Mouse (Mus musculus): ENCODE data around the gene Prune2. TPM values are rescaled to one million over a fixed set of nuclear protein-coding genes. Genes with fewer than 3 reads are reported as not detected.

The Prune2 gene
- total and polyA plus RNA-seq, 3 experiments: not detected

DNA sequence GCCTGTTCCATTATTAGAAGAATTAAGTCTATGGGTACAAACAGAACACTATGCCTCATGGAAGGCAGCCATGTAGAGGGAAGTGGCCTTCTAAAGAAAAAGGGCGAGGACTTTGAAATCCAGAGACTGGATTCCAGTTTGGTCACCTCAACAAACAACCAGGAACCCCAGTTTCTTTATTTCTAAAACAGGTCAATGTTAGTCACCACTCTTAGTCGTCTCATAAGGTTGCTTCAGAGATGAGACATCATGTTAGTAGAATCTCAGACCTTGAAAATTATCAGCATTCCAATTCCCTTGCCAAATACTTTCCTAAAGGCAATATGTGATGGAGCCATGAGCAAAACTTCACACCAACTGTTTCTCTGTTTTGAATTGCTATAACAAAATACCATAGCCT lies 6.6 kb upstream of the Prune2 start:
- Histone ChIP-seq H3K79me2 (ENCODE audit: control insufficient read depth, insufficient read depth, low read length, poor library complexity) (no peaks in the 10 kb centered on the region), H3K9ac (ENCODE audit: control insufficient read depth, low read depth, low read length, poor library complexity, severe bottlenecking) (no peak overlapping the region), H3K36me3 (ENCODE audit: control insufficient read depth in 1 of 2, insufficient read depth in 2 of 2, low read length in 2 of 2) (no peaks in the 10 kb centered on the region), H3K4me3 (ENCODE audit: control insufficient read depth in 1 of 2, insufficient read depth in 1 of 2, low read depth in 2 of 2, low read length in 2 of 2) (no peak overlapping the region), H3K27me3 (ENCODE audit: control insufficient read depth in 1 of 2, insufficient read depth in 2 of 2, low read length in 2 of 2) (no peaks in the 10 kb centered on the region), H3K27ac (ENCODE audit: control insufficient read depth, low read depth, low read length) (no peak overlapping the region), H3K4me1 (ENCODE audit: control insufficient read depth in 1 of 2, insufficient read depth in 2 of 2, low read length in 2 of 2) (no peaks in the 10 kb centered on the region), H3K9me3 (replicated peaks; ENCODE audit: insufficient read depth, low read length) (no peaks in the 10 kb centered on the region)
- no peak for DNase-seq (ENCODE audit: low read depth, low spot score)
- TF ChIP-seq RCOR1 (IDR thresholded peaks at IDR 0.05; ENCODE audit: low read depth, low read length) (no peak), MAFK (IDR thresholded peaks at IDR 0.05; ENCODE audit: borderline replicate concordance, low read depth, low read length) (no peak), POLR2AphosphoS2 (IDR thresholded peaks at IDR 0.05; ENCODE audit: low read length) (no peak), CHD1 (IDR thresholded peaks at IDR 0.05; ENCODE audit: low read depth, low read length) (no peak), E2F4 (IDR thresholded peaks at IDR 0.05; ENCODE audit: borderline replicate concordance, low read depth, low read length) (no peak), POLR2AphosphoS5 (IDR thresholded peaks at IDR 0.05; ENCODE audit: borderline replicate concordance, low read depth, low read length) (no peak), NRF1 (IDR thresholded peaks at IDR 0.05; ENCODE audit: insufficient read depth, low read depth, low read length, poor library complexity, severe bottlenecking) (no peak), SIN3A (IDR thresholded peaks at IDR 0.05; ENCODE audit: low read length) (no peak), CHD2 (IDR thresholded peaks at IDR 0.05; ENCODE audit: low read length) (no peak), MEF2A (IDR thresholded peaks at IDR 0.05; ENCODE audit: extremely low read depth, insufficient replicate concordance, low read depth, low read length, poor library complexity, severe bottlenecking) (no peak), KAT2A (conservative IDR thresholded peaks at IDR 0.05; ENCODE audit: low read depth, low read length) (no peak), MAZ (IDR thresholded peaks at IDR 0.05; ENCODE audit: low read depth, low read length) (no peak), MYC (IDR thresholded peaks at IDR 0.05; ENCODE audit: low read depth, low read length) (no peak), POLR2A (IDR thresholded peaks at IDR 0.05; ENCODE audit: control insufficient read depth in 1 of 2, insufficient read depth in 1 of 2, low read depth in 1 of 2, low read length in 2 of 2, poor library complexity in 1 of 2) (no peak)

DNA sequence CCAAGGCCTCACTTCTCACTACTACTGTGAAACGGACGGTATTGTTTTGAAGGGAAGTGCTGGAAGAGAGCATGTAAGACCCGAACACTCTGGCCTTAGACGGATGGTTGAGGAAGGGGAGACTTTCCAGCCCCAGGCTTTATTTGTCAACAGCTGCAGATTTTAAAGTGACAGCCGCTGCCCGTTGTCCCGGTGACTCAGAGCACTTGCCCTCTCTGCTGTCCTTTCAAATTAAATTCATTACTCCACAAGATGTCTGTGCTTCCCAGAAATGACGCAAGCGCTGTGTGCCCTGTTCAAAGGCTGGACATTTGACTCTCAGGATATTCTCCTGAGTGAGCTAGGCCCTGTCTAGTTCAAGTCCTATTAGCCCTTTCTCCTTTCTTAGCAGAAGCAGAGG lies 5.9 kb upstream of the Prune2 start:
- no peaks in the 10 kb centered on the region for H3K79me2 ChIP-seq (ENCODE audit: control insufficient read depth, insufficient read depth, low read length, poor library complexity)

More for the DNA sequence above, 5.9 kb upstream of the Prune2 start:
- TF ChIP-seq POLR2A (IDR thresholded peaks at IDR 0.05; ENCODE audit: control insufficient read depth in 1 of 2, insufficient read depth in 1 of 2, low read depth in 1 of 2, low read length in 2 of 2, poor library complexity in 1 of 2) (no peak), POLR2AphosphoS2 (IDR thresholded peaks at IDR 0.05; ENCODE audit: low read length) (no peak), USF1 (IDR thresholded peaks at IDR 0.05; ENCODE audit: low read depth, low read length) (no peak), GATA1 (IDR thresholded peaks at IDR 0.05; ENCODE audit: low read depth, low read length) (no peak), ETS1 (IDR thresholded peaks at IDR 0.05; ENCODE audit: low read depth, low read length) (no peak), CHD2 (IDR thresholded peaks at IDR 0.05; ENCODE audit: low read length) (no peak), NRF1 (IDR thresholded peaks at IDR 0.05; ENCODE audit: insufficient read depth, low read depth, low read length, poor library complexity, severe bottlenecking) (no peak), ZC3H11A (IDR thresholded peaks at IDR 0.05; ENCODE audit: low read depth, low read length) (no peak), ZNF384 (IDR thresholded peaks at IDR 0.05; ENCODE audit: low read depth, low read length) (no peak), RAD21 (IDR thresholded peaks at IDR 0.05; ENCODE audit: low read depth, low read length) (no peak), BHLHE40 (IDR thresholded peaks at IDR 0.05; ENCODE audit: borderline replicate concordance, low read depth, low read length) (no peak), MYB (IDR thresholded peaks at IDR 0.05; ENCODE audit: low read depth, low read length) (no peak), POLR2AphosphoS5 (IDR thresholded peaks at IDR 0.05; ENCODE audit: borderline replicate concordance, low read depth, low read length) (no peak), TBP (IDR thresholded peaks at IDR 0.05; ENCODE audit: low read depth, low read length) (no peak)
- Histone ChIP-seq H3K27ac (ENCODE audit: control insufficient read depth, low read depth, low read length) (no peak overlapping the region), H3K4me3 (ENCODE audit: control insufficient read depth in 1 of 2, insufficient read depth in 1 of 2, low read depth in 2 of 2, low read length in 2 of 2) (no peak overlapping the region), H3K9me3 (replicated peaks; ENCODE audit: insufficient read depth, low read length) (no peaks in the 10 kb centered on the region), H3K4me1 (ENCODE audit: control insufficient read depth in 1 of 2, insufficient read depth in 2 of 2, low read length in 2 of 2) (no peaks in the 10 kb centered on the region), H3K27me3 (ENCODE audit: control insufficient read depth in 1 of 2, insufficient read depth in 2 of 2, low read length in 2 of 2) (no peaks in the 10 kb centered on the region), H3K9ac (ENCODE audit: control insufficient read depth, low read depth, low read length, poor library complexity, severe bottlenecking) (no peak overlapping the region), H3K36me3 (ENCODE audit: control insufficient read depth in 1 of 2, insufficient read depth in 2 of 2, low read length in 2 of 2) (no peaks in the 10 kb centered on the region)
- DNase-seq (ENCODE audit: low read depth, low spot score): no peak

Measured in MEL (cell line).